Mouse (Mus musculus): ENCODE results near the gene Aqp6.

The Aqp6 gene

GRCm38 (mm10) chr15:99648326-99648725 lies 47.1 kb downstream of the Aqp6 start:
- DNase-seq (ENCODE audit: low spot score) = no peak

GRCm38 (mm10) chr15:99649067-99649761 lies 48.0 kb downstream of the Aqp6 start:
- DNase-seq (ENCODE audit: low spot score) = no peak

DNA sequence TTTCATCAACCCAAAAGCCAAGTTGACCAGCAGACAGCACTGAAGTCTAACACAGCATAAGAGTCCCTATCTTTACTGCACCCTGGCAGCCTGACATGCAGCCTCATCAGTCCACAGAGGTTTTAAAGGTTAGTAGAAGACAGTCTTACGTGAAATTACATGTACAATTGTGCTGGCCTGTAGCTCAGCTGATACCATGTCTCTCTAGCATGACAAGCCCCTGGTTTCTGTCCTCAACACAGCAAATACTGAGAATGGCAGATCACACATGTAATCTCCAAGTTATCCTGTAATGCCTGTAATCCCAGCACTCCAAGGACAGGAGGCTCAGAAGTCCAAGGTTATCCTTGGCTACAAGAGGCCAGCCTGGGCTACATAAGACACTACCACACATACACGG lies 49.1 kb downstream of the Aqp6 start:
- DNase-seq (ENCODE audit: low spot score) = no peak

DNA sequence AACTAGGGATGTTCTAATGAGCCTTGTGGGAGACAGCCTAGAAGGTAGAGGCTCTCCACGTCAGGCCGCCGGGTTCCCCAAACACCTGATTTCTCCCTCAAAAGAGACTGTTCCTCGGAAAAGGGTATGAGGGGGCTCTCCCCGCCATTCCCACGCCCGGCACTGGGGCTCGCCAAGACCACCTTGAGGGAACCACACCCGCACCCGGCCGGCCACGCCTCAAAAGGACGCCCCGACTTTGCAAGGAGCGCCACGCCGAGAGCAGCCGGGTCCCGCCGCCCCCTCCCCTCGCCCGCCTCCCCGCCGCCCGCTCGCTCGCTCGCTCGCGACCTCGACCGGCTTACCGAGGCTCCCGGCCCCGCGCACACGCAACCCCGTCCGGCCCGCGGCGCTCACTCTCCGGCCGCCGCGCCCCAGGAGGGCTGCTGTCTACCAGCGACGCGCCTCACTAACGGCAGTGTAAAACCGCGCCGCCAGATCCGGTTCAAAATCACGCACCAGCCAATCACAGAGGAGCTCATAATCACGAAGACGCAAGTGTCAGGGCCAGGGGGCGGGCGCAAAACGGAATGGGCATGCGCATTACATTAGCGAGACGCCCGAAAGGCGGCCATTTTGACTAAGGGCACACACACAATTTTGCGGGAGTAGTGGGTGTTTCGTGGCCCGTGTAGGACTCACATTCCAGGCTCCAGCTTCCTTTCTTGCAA lies 50.1 kb downstream of the Aqp6 start, which contains the start of gene Racgap1:
TSS of gene Racgap1 (minus strand) at position 494 of the 710 bp plus-strand sequence.
- peak; percentile 96 for DNase-seq (ENCODE audit: low spot score)

DNA sequence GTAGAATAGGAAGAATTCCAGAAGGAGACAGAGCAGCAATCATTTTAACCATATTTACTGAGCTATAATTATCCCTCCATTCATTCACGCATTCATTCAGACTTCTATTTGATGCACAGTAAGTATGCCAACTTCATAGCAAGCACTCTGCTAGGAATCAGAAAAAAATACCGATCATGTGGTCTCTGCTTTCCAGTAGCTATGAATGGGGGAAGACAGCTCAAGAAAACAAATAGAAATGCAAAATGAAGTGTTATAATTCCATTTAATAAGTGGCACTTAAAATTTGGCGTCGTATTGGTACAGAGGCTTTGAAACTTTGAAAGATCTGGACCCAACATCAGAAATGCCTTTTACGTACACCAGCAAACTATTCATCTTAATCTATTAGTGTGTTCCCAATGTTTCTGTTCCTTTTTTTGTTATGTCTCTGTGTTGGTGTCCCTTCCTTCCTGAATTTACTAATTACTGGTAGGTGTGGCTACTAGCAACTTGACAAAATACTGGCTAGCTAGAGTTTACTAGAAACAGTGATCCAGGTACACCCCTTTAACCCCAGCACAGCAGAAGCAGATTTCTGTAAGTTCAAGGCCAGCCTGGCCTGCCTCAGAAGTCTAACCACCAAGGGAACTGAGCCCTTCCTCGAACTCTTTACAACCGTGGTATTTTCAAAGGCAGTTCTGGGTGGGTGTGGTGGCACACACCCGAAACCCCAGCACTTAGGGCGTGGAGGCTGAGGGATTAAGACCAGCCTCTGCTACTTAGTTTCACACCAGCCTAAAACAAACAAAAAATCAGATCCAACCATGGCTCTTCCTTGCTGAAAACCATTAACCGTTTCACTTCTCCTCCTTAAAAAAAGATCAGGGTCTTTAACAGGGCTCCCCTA lies 51.0 kb downstream of the Aqp6 start:
- no peak for DNase-seq (ENCODE audit: low spot score)

- DNase-seq (ENCODE audit: low spot score) = no peak
Measured at GRCm38 (mm10) chr15:99653291-99653690, 52.1 kb downstream of the Aqp6 start.

GRCm38 (mm10) chr15:99653876-99654275 lies 52.7 kb downstream of the Aqp6 start:
- DNase-seq (ENCODE audit: low spot score) = no peak

Measured in T-cell, adult 2 months (primary cell).